Mouse (Mus musculus): ENCODE data around the gene Rab29. TPM values are rescaled to one million over a fixed set of nuclear protein-coding genes. Genes with fewer than 3 reads are reported as not detected.
A peak's percentile ranks its signal among the peaks of the same experiment; 100 is the strongest.
"Not testable (repeated sequence)": the region's sequence is repeated elsewhere in the genome, so short reads cannot be mapped to it uniquely, and the experiment has no call there.

Gene Rab29
- polyA plus RNA-seq (2015; fragmentation: Nextera tagmentation; extraction: Ambion mirVana): 22.4 and 22.7 TPM in 2 replicates

GRCm38 (mm10) chr1:131867093-131867945 lies at the start of gene Rab29:
TSS of gene Rab29 (plus strand) at chr1:131867224.
- peak within 1 kb of the TSS; percentile 75 for H3K4me2 ChIP-seq (ENCODE audit: low read depth, low read length)
- H3K9me3 ChIP-seq (ENCODE audit: control insufficient read depth, low read length): no peaks in the 10 kb centered on the region
- ATAC-seq: peak; percentile 97
- no peak within 1 kb of the TSS for H3K27ac ChIP-seq (ENCODE audit: low read length)
- peak within 1 kb of the TSS; percentile 77 for H3K4me3 ChIP-seq (ENCODE audit: low read length)
- no peaks in the 10 kb centered on the region for H3K27me3 ChIP-seq (replicated peaks; ENCODE audit: control insufficient read depth, insufficient read depth, low read length)
- WGBS: under 1% methylated on average over 46 of the region's 46 CpGs
- no peaks in the 10 kb centered on the region for H3K4me1 ChIP-seq (ENCODE audit: control insufficient read depth, insufficient read depth, low read length)
- H3K36me3 ChIP-seq (ENCODE audit: control insufficient read depth, insufficient read depth, low read length): no peaks in the 10 kb centered on the region
- peak within 1 kb of the TSS; percentile 77 for H3K9ac ChIP-seq (ENCODE audit: low read depth, low read length)

GRCm38 (mm10) chr1:131820353-131820752 lies 46.7 kb upstream of the Rab29 start:
- H3K9me3 ChIP-seq (ENCODE audit: control insufficient read depth, low read length); H3K9ac ChIP-seq (ENCODE audit: low read depth, low read length); H3K36me3 ChIP-seq (ENCODE audit: control insufficient read depth, insufficient read depth, low read length); H3K27ac ChIP-seq (ENCODE audit: low read length); H3K27me3 ChIP-seq (replicated peaks; ENCODE audit: control insufficient read depth, insufficient read depth, low read length); H3K4me1 ChIP-seq (ENCODE audit: control insufficient read depth, insufficient read depth, low read length); ATAC-seq; H3K4me2 ChIP-seq (ENCODE audit: low read depth, low read length); H3K4me3 ChIP-seq (ENCODE audit: low read length): not testable (repeated sequence)
- 74% methylated on average over 8 of the region's 9 CpGs for WGBS

GRCm38 (mm10) chr1:131820887-131821328 lies 46.1 kb upstream of the Rab29 start:
- 77% methylated on average over 10 of the region's 10 CpGs for WGBS
- no peaks in the 10 kb centered on the region for H3K4me1 ChIP-seq (ENCODE audit: control insufficient read depth, insufficient read depth, low read length)
- H3K9ac ChIP-seq (ENCODE audit: low read depth, low read length): no peak overlapping the region

GRCm38 (mm10) chr1:131822292-131822691 lies 44.7 kb upstream of the Rab29 start:
- no peak overlapping the region for H3K4me3 ChIP-seq (ENCODE audit: low read length)
- H3K36me3 ChIP-seq (ENCODE audit: control insufficient read depth, insufficient read depth, low read length): no peaks in the 10 kb centered on the region
- H3K4me2 ChIP-seq (ENCODE audit: low read depth, low read length): no peak overlapping the region
- no peak overlapping the region for H3K27ac ChIP-seq (ENCODE audit: low read length)
- H3K27me3 ChIP-seq (replicated peaks; ENCODE audit: control insufficient read depth, insufficient read depth, low read length): no peaks in the 10 kb centered on the region
- WGBS: 73% methylated on average over 8 of the region's 8 CpGs
- no peaks in the 10 kb centered on the region for H3K9me3 ChIP-seq (ENCODE audit: control insufficient read depth, low read length)
- no peaks in the 10 kb centered on the region for H3K4me1 ChIP-seq (ENCODE audit: control insufficient read depth, insufficient read depth, low read length)
- no peak for ATAC-seq
- no peak overlapping the region for H3K9ac ChIP-seq (ENCODE audit: low read depth, low read length)

More at GRCm38 (mm10) chr1:131820887-131821328, 46.1 kb upstream of the Rab29 start:
- H3K27ac ChIP-seq (ENCODE audit: low read length): no peak overlapping the region
- H3K9me3 ChIP-seq (ENCODE audit: control insufficient read depth, low read length): no peaks in the 10 kb centered on the region
- no peaks in the 10 kb centered on the region for H3K36me3 ChIP-seq (ENCODE audit: control insufficient read depth, insufficient read depth, low read length)
- no peak overlapping the region for H3K4me3 ChIP-seq (ENCODE audit: low read length)
- H3K4me2 ChIP-seq (ENCODE audit: low read depth, low read length): no peak overlapping the region
- no peaks in the 10 kb centered on the region for H3K27me3 ChIP-seq (replicated peaks; ENCODE audit: control insufficient read depth, insufficient read depth, low read length)
- no peak for ATAC-seq

- H3K36me3 ChIP-seq (ENCODE audit: control insufficient read depth, insufficient read depth, low read length): no peaks in the 10 kb centered on the region
- no peak overlapping the region for H3K4me2 ChIP-seq (ENCODE audit: low read depth, low read length)
- H3K9me3 ChIP-seq (ENCODE audit: control insufficient read depth, low read length): no peaks in the 10 kb centered on the region
- no peaks in the 10 kb centered on the region for H3K27me3 ChIP-seq (replicated peaks; ENCODE audit: control insufficient read depth, insufficient read depth, low read length)
- ATAC-seq: no peak
- H3K4me1 ChIP-seq (ENCODE audit: control insufficient read depth, insufficient read depth, low read length): no peaks in the 10 kb centered on the region
- whole genome bisulfite sequencing: 94% methylated on average over 1 of the region's 1 CpGs
- H3K4me3 ChIP-seq (ENCODE audit: low read length): no peak overlapping the region
- H3K27ac ChIP-seq (ENCODE audit: low read length): no peak overlapping the region
- H3K9ac ChIP-seq (ENCODE audit: low read depth, low read length): no peak overlapping the region
Observed at GRCm38 (mm10) chr1:131822856-131823492, 44.0 kb upstream of the Rab29 start.

- no peaks in the 10 kb centered on the region for H3K4me1 ChIP-seq (ENCODE audit: control insufficient read depth, insufficient read depth, low read length)
- no peaks in the 10 kb centered on the region for H3K36me3 ChIP-seq (ENCODE audit: control insufficient read depth, insufficient read depth, low read length)
- no peaks in the 10 kb centered on the region for H3K27me3 ChIP-seq (replicated peaks; ENCODE audit: control insufficient read depth, insufficient read depth, low read length)
- H3K27ac ChIP-seq (ENCODE audit: low read length): no peak overlapping the region
- no peak overlapping the region for H3K4me3 ChIP-seq (ENCODE audit: low read length)
- no peak for ATAC-seq
- no peak overlapping the region for H3K9ac ChIP-seq (ENCODE audit: low read depth, low read length)
- H3K4me2 ChIP-seq (ENCODE audit: low read depth, low read length): no peak overlapping the region
- H3K9me3 ChIP-seq (ENCODE audit: control insufficient read depth, low read length): no peaks in the 10 kb centered on the region
- 48% methylated on average over 5 of the region's 5 CpGs for WGBS
Observed at GRCm38 (mm10) chr1:131823563-131823962, 43.5 kb upstream of the Rab29 start.

GRCm38 (mm10) chr1:131824528-131825181 lies 42.4 kb upstream of the Rab29 start:
- H3K36me3 ChIP-seq (ENCODE audit: control insufficient read depth, insufficient read depth, low read length): no peaks in the 10 kb centered on the region
- peaks cover 6% of the 10 kb centered on the region; the same call in 1 of the 2 replicates for H3K4me1 ChIP-seq (ENCODE audit: control insufficient read depth, insufficient read depth, low read length)
- no peak overlapping the region for H3K4me3 ChIP-seq (ENCODE audit: low read length)
- no peak overlapping the region for H3K4me2 ChIP-seq (ENCODE audit: low read depth, low read length)
- no peak overlapping the region for H3K9ac ChIP-seq (ENCODE audit: low read depth, low read length)
- no peaks in the 10 kb centered on the region for H3K27me3 ChIP-seq (replicated peaks; ENCODE audit: control insufficient read depth, insufficient read depth, low read length)
- no peak overlapping the region for H3K27ac ChIP-seq (ENCODE audit: low read length)
- 84% methylated on average over 11 of the region's 11 CpGs for WGBS
- no peaks in the 10 kb centered on the region for H3K9me3 ChIP-seq (ENCODE audit: control insufficient read depth, low read length)
- no peak for ATAC-seq

- peak within 1 kb of the TSS; percentile 81 for H3K4me3 ChIP-seq (ENCODE audit: low read length)
- H3K36me3 ChIP-seq (ENCODE audit: control insufficient read depth, insufficient read depth, low read length): no peaks in the 10 kb centered on the region
- no peaks in the 10 kb centered on the region for H3K27me3 ChIP-seq (replicated peaks; ENCODE audit: control insufficient read depth, insufficient read depth, low read length)
- peak within 1 kb of the TSS; percentile 85 for H3K9ac ChIP-seq (ENCODE audit: low read depth, low read length)
- WGBS: 2% methylated on average over 25 of the region's 25 CpGs
- ATAC-seq: peak; percentile 69
- peak within 1 kb of the TSS; percentile 76 for H3K4me2 ChIP-seq (ENCODE audit: low read depth, low read length)
- H3K27ac ChIP-seq (ENCODE audit: low read length): peak within 1 kb of the TSS; percentile 62
- peaks cover 6% of the 10 kb centered on the region; the same call in 1 of the 2 replicates for H3K4me1 ChIP-seq (ENCODE audit: control insufficient read depth, insufficient read depth, low read length)
- H3K9me3 ChIP-seq (ENCODE audit: control insufficient read depth, low read length): no peaks in the 10 kb centered on the region
Observed at GRCm38 (mm10) chr1:131827207-131827786, 39.7 kb upstream of the Rab29 start, which contains the start of gene Slc41a1. TSS of gene Slc41a1 (plus strand) at chr1:131827493.

Measured in intestine, embryonic 16.5 days (tissue).